Mouse (Mus musculus) cerebellum, adult 11 months (tissue): Measurements from ENCODE around the gene Pax3.

ENCODE experiments used
- DNase-seq: peaks from one replicate; pipeline ENCODE4 v3.0.0; 2022

Gene Pax3

DNA sequence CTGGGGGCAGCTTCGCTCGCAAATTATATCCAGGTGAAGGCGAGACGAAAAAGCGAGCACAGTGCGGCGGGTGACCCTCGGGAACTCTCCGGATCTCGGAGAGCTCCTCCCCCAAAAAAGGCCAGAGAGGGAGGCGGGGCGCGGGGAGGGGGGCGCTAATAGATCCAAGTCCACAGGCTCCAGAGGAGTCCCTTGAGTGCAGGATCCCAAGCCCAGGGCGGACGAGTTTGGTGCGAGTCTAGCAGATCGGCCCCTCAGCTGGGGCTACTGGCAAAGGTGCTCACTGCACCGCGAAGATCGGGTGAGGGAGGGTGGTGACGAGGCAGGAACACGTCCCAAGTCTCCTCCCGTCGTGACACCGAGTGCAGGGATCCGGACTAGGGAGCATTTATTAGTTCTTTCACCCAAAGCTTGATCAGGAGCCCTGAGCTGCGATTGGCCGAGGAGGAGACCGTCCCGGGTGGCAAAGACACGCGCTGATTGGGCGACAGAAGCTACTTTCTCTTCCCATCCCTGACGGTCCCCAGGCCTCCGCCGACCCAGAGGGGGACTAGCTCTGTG lies at the start of gene Pax3:
TSS of gene Pax3 (minus strand) at position 384 of the 561 bp plus-strand sequence.
- no peak for DNase-seq

DNA sequence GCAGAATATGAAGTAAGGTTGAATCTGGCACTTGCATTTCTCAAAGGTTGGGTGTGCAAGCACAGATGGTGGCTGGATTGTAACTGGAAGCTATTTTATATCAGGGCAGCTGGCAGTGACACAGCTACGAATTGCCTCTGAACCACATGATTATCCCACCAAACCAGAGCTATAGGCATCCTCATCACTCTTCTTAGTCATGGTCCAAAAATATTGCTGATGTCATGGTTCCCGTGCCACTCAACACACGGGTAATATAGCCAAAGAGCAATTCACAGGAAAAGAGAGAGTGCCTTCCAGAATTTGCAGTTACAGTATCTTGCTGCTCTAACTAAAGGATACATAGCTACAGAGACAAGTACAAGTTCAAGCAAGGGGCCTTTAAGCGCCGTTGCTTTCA lies 37.4 kb upstream of the Pax3 start:
- no peak for DNase-seq

DNA sequence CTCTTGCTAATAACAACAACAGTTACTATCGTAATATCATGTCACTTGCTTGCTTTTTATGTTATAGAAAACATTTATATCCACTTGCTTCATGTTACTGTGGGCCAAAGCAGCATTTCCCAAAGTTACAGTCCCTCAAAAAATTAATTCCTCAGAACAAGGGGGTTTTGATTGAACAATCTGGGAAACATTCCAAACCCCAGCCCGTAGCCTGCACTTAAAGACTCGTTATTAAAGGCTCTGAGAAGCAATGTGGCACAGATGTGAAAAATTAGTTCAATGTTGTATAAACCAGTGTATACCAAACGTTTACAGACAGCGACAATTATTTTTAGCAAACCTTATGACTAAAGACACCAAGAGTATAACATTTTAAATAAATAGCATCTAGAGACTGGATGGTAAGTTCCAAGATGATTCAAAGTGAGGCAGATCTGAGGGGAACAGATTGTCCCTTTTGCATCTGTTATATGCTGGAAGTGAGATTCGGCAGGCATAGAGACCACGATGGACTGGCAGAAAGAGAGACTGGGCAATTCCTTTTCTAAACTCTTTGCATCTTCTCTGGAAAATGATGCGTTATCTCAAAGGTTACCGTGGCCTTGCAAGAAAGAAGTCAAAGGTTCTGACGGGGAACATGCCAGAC lies 35.1 kb upstream of the Pax3 start:
- no peak for DNase-seq

- no peak for DNase-seq
These were observed 32.9 kb upstream of the Pax3 start for GRCm38 (mm10) chr1:78229801-78230200.

- no peak for DNase-seq
These were observed 31.8 kb upstream of the Pax3 start for GRCm38 (mm10) chr1:78228771-78229170.

- DNase-seq = no peak
These were observed 21.3 kb upstream of the Pax3 start for GRCm38 (mm10) chr1:78218057-78218780.

- DNase-seq = no peak
These were observed 20.5 kb upstream of the Pax3 start for GRCm38 (mm10) chr1:78217151-78218034.

DNA sequence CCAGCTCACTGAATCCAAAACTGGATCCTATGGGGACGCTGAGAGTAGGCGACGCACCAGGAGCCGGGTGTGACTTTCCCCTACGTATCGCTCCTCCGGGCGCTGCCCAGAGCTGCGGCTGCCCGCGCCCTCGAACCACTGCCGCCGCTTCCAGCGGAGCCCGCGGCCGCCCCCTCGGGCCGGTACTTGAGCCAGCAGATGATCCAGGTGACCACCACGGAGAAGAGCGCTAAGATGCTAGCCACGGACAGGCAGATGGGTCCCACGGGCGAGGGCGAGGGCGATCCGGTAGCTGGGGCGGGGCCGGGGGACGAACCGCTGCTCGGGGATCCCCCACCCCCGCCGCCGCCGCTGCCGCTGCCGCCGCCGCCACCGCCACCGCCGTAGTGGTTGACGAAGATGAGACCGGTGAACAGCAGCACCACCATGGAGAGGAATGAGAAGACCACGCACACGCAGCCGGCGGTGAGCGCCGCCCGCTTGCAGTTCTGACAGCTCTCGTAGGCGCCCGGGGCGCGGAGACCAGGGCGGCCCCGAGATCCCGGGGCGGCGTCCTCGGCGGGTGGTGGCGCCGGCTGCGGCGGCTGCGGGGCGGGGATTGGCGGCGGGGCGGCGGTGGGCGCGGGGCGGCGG lies 19.7 kb upstream of the Pax3 start:
- DNase-seq = no peak

- DNase-seq = no peak
These were observed 19.0 kb upstream of the Pax3 start for GRCm38 (mm10) chr1:78215749-78216508.

GRCm38 (mm10) chr1:78211041-78211440 lies 14.1 kb upstream of the Pax3 start:
- DNase-seq = no peak

GRCm38 (mm10) chr1:78210568-78210967 lies 13.6 kb upstream of the Pax3 start:
- DNase-seq = no peak

DNA sequence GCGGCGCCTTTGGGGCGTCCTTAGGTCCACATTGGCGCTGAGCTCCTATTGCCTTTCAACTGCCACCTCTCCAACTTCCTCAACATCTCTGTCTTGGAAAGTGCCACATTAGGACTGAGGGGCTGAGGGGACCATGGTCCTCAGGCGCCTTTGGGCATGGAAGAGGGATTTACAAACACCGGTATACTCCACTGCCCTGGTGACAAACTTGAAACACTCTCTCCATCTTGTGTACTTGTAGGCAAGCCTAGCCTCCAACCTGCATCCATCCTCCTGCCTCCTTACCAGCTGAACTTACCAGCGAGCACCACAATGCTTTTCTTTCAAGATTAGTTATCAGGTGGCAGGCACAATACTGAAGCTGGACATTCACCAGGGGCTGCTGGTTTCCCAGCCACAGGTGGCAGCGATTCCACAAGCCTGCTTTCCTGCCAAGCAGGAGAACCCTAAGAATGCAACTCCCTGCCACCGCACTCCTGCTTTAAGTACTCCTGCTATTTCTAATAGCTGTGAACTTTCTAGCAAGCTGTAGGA lies 11.4 kb upstream of the Pax3 start:
- no peak for DNase-seq

GRCm38 (mm10) chr1:78204341-78204740 lies 7.4 kb upstream of the Pax3 start:
- no peak for DNase-seq

- DNase-seq = no peak
These were observed 6.8 kb upstream of the Pax3 start for GRCm38 (mm10) chr1:78203622-78204211.

DNA sequence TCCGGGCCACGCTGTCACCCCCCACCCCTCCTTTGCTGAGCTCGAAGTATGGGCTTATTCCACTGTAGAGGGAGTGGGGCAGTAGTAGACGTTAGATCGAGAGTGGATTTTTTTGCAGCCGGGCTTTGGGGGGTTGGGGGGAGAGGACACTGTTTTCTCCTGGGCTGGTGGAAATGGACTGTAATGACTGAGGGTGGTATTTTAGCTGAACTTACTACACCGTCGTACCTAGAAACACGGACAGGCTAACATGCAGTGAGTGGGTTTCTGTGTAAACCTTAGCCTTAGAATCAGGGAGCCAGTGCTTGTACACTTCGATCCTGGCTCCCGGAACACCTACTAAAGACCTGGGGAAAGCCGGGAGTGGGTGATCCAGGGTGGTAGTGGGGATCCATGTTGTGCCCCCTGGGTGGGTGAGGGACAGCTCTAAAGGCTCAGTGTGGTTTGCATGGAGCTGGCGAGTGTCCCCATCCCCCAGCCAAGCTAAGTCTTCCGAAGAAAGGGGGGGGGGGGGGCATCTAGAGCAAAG lies 6.2 kb upstream of the Pax3 start:
- no peak for DNase-seq

- no peak for DNase-seq
These were observed 5.6 kb upstream of the Pax3 start for GRCm38 (mm10) chr1:78202466-78203085.

DNA sequence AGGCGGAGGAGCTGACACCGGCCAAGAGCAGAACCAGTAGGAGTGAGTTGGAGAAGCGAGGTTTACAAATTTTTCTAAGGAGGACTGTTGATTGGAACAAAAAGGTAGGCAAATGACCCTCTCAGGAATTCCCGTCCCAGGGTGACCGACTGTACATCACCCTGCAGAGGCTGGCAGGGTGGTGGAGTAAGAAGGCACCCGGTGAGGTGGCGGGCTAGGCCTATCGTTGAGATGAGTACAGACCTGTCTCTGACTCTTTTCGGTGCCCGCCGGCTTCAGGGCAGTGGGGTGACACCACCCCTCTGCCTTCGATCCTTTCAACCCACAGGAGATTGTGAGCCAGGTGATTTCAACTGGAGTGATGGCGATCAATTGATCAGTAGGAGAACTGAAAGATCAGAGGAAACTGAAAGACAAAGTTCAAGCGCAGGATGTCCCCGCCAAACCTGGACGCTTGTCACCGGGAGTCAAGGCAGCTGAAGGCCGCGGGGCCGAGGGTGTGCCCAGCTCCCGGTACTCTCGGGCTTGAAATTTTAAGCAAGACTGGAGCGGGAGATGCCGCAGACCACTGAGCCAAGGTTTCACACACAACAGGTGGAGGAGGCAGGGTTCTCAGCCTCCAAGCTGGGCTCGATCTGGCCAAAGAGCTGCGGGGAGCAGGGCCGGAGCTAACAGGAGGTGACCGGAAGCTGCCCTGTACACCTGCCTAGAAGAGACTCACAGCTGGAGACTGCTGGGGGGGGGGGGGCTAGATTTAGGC lies 4.5 kb upstream of the Pax3 start:
- no peak for DNase-seq

DNA sequence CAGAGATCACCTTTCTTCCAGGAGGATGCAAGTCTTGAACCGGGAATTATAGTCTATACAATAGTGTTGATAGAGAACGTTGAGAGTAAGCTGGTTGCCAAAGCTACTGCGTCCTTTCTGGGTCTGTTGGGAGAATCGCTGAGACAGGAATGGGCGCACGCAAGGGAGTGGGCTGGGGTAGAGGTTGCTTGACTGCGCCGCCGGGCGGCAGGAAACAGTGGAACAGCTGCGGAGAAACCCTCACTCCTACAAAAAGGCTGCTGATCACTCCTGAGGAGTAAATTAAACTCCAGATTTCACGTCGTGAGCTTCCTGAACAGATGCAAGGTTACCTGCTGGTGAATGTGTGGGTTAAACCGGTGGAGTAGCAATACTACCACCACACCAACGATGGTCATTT lies 3.3 kb upstream of the Pax3 start:
- no peak for DNase-seq

GRCm38 (mm10) chr1:78199221-78199620 lies 2.3 kb upstream of the Pax3 start:
- DNase-seq = no peak
